Mouse (Mus musculus) kidney, adult 10 weeks (tissue): ENCODE results near the gene Olfr1193. TPM values are rescaled to one million over a fixed set of nuclear protein-coding genes. Genes with fewer than 3 reads are reported as not detected.

Experiments
- polyA plus RNA-seq: library from polyadenylated mRNA; stranded (reverse); fragments of 350-450 nt; fragmentation: Illumina TruSeq; extraction: RNeasy Lipid Tissue Mini Kit (QIAGEN cat#74804); gene quantifications from one replicate; pipeline ENCODE4 v1.2.3, GENCODE M21; 2014; ENCODE audit warnings: low read depth, low replicate concordance

Gene Olfr1193
- not detected for polyA plus RNA-seq

GRCm38 (mm10) chr2:88675328-88675727, at the start of gene Olfr1193:
Olfr1193 (plus strand) TSS chr2:88675628.

DNA sequence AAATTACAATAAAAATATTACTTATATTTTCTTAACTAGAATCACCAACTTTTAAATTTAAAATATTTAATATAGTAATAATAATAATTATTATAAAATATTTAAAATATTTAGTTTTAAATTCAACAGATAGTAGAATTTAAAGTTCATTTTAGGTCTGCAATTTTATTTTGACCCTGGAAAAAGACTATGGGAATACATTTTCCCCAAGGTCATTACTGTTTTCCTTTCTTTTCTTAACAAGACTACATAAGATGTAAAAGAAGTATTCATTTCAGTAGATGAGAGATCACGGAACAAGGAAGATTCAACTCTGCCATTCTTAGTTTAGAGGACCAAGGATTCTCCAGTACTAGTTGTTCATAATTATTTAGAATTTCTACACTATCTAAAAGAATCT, 35.2 kb upstream of the Olfr1193 start, which contains the start of gene Olfr1191-ps1:
Gene Olfr1191-ps1, plus strand, starts transcription at position 301 of the 400 bp plus-strand sequence.

GRCm38 (mm10) chr2:88648209-88648608, 27.2 kb upstream of the Olfr1193 start, which contains the start of gene Olfr1192-ps1:
Olfr1192-ps1 (plus strand) TSS chr2:88648509.

GRCm38 (mm10) chr2:88689087-88689486, 13.7 kb downstream of the Olfr1193 start, which contains the start of gene Olfr1195:
Olfr1195 (minus strand) TSS chr2:88689187.

GRCm38 (mm10) chr2:88704497-88704896, 29.1 kb downstream of the Olfr1193 start, which contains the start of gene Olfr1196:
Olfr1196 (minus strand) TSS chr2:88704597.

Other genes with a start within 250 kb of the Olfr1193 start
- not detected for gene Olfr1181, start 249.5 kb upstream of the Olfr1193 start, polyA plus RNA-seq
- gene Gm13757, start 226.5 kb upstream of the Olfr1193 start, polyA plus RNA-seq: not detected
- gene Olfr1183, start 220.8 kb upstream of the Olfr1193 start, polyA plus RNA-seq: not detected
- not detected for gene Olfr1184, start 192.0 kb upstream of the Olfr1193 start, polyA plus RNA-seq
- not detected for gene Olfr1185-ps1, start 182.3 kb upstream of the Olfr1193 start, polyA plus RNA-seq
- not detected for gene Olfr1186, start 157.1 kb upstream of the Olfr1193 start, polyA plus RNA-seq
- gene Olfr1188, start 118.7 kb upstream of the Olfr1193 start, polyA plus RNA-seq: not detected
- not detected for gene Olfr1189, start 89.2 kb upstream of the Olfr1193 start, polyA plus RNA-seq
- gene Olfr1191-ps1, start 35.1 kb upstream of the Olfr1193 start, polyA plus RNA-seq: not detected
- gene Olfr1192-ps1, start 27.1 kb upstream of the Olfr1193 start, polyA plus RNA-seq: not detected
- not detected for gene Olfr1195, start 13.6 kb downstream of the Olfr1193 start, polyA plus RNA-seq
- gene Olfr1196, start 29.0 kb downstream of the Olfr1193 start, polyA plus RNA-seq: not detected
- not detected for gene Olfr1197, start 56.7 kb downstream of the Olfr1193 start, polyA plus RNA-seq
- gene Olfr1198, start 75.7 kb downstream of the Olfr1193 start, polyA plus RNA-seq: not detected
- gene Olfr1199, start 84.8 kb downstream of the Olfr1193 start, polyA plus RNA-seq: not detected
- gene Olfr1200, start 94.9 kb downstream of the Olfr1193 start, polyA plus RNA-seq: not detected
- gene Olfr1201, start 117.4 kb downstream of the Olfr1193 start, polyA plus RNA-seq: not detected
- not detected for gene Olfr1202, start 138.9 kb downstream of the Olfr1193 start, polyA plus RNA-seq
- gene Olfr1205, start 154.1 kb downstream of the Olfr1193 start, polyA plus RNA-seq: not detected
- gene Olfr1204, start 173.7 kb downstream of the Olfr1193 start, polyA plus RNA-seq: not detected
- not detected for gene Olfr1206, start 187.6 kb downstream of the Olfr1193 start, polyA plus RNA-seq
- gene Olfr1208, start 226.7 kb downstream of the Olfr1193 start, polyA plus RNA-seq: not detected
- gene Olfr1209, start 239.5 kb downstream of the Olfr1193 start, polyA plus RNA-seq: not detected